Mouse (Mus musculus) layer of hippocampus, adult 9-11 months (tissue): ENCODE results near the gene Hsf4.
A peak's percentile ranks its signal among the peaks of the same experiment; 100 is the strongest.
"Not testable (repeated sequence)": the region's sequence is repeated elsewhere in the genome, so short reads cannot be mapped to it uniquely, and the experiment has no call there.

Source experiments
- DNase-seq: peaks from one replicate; pipeline ENCODE4 v3.0.0; 2022

Gene Hsf4

DNA sequence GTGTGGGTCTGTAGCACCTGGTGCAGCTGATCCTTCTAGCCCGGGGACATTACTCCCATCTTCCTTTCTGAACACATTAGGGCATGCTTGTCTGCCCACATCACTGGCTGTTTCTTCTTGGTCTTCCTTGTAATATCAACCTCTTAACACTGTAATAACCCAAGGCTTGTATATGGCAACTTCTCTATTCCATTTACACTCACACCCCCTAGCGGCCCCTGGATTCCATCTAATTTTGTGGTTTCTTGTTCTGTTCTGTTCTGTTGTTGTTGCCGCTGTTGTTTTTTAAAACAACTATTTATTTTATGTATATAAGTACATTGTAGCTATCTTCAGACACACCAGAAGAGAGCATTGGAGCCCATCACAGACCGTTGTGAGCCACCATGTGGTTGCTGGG, 17.3 kb downstream of the Hsf4 start:
- DNase-seq, result no peak

DNA sequence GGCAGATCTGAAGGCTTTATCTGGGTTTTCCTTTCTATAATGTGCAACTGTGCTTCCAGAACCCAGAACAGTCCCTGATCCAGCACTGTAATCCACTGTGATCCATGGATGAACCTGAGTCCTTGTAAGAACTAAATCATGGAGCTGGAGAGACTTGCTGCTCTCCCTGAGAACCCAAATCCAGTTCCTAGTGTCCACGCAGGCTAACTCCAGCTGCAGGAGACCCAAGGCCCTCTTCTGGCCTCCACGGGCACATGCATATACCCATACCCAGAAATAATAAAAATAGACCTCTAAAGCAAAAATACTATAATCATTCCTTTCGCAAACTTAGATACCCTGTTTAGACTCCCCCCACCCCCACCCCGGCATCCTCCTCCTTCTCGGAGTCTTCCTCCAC, 18.6 kb downstream of the Hsf4 start:
- no peak for DNase-seq

GRCm38 (mm10) chr8:105288958-105289732, 19.5 kb downstream of the Hsf4 start:
- DNase-seq, result peak; percentile 95

DNA sequence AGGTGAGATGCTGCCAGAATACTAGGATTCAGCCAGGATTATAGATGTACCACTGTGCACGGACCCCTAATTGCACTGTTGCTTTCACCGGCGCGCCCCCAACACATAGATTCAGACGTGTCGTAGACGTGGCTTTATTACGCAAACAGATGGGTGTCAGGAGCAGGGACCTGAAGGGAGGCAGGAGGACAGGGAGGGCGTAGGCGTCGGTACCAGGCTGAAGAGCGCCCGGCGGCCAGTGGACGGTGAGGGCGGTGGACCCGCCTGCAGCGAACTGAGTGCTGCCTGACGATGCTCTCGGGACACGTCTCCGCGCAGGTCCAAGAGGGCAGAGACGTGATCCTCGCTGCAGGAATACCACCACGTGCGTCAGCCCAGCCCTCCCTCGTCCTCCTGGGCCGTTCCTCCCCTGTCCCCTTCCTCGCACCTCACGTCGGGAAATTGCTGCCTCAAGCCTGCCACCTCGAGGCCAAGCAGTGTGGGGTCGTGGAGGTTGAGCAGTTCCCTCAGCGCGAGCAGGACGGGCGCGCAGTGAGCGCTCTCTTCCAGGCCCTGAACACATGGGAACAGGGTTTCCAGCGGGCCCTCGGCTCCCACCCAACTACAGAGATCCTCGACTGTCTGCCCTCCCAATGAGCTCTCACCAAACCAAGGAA, 20.3 kb downstream of the Hsf4 start, which contains the start of gene 4931428F04Rik:
Gene 4931428F04Rik (minus strand): TSS at position 60 of the 656 bp plus-strand sequence.
- DNase-seq, result peak; percentile 54

DNA sequence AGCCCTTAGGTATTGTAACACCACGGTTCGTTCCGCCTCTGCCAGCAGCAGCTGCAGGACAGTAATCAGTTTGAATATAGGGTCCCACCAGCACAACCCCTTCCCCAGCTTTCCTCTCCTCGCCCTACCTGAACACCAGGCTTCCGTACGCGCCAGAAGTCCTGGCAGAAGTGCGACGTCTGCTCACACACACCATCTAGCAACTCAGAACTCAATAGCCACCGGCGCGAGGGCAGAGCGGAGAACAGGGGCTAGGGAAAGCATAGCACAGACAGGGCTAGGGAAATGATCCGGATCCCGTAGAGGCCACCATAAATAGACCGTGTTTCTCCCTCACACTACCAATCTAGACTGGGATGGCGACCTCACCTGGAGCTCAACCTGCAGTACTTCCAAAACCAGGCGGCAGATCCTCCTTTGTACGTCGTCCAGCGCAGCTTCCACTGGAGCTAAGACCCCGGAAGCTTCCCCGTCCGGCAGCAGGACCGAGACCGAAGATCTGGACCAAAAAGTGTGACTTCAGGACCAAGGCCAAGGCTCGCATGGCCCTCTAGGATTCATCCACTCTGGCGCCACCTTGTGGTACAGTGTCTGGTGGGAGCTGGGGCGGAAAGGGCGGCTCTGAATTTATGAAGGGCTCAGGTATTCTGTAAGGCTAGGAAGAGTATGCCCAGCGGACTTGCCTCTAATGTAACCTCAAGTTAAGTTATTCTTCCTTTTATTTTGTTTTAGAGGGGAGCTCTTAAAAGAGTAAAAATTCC, 21.1 kb downstream of the Hsf4 start:
- peak; percentile 74 for DNase-seq

GRCm38 (mm10) chr8:105291364-105291763, 21.8 kb downstream of the Hsf4 start:
- DNase-seq, result not testable (repeated sequence)

DNA sequence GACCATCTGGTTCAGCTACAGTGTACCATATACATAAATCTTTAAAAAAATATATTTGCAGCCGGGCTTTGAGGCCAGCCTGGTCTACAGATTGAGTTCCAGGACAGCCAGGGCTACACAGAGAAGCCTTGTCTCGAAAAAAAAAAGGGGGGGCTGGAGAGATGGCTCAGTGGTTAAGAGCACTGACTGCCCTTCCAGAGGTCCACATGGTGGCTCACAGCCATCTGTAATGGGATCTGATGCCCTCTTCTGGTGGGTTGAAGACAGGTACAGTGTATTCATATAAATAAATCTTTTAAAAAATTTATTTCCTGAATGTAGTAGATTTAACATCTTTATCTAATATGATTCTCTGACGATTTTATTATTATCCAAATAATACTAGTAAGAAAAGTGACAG, 22.2 kb downstream of the Hsf4 start:
- DNase-seq, result not testable (repeated sequence)

GRCm38 (mm10) chr8:105292471-105292870, 22.9 kb downstream of the Hsf4 start:
- DNase-seq, result no peak

DNA sequence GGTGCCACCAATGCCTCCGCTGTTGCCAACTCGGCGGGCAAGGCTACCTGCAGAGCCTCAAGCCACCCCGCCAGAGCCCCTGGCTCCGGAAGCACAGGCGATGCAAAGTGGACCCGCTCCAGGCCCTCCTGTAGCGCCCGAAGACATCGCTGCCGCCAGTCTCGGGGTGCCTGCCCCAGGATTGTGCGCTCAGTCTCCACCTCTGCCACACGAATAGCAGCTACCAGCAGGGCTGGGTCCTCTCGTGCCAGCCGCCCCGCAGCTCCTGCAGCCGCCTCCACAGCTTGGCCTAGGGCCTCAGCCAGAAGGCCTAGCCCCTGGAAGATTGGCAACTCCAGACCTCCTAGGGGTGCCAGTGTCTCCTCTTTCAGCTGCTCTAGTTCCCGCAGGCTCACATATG, 23.8 kb downstream of the Hsf4 start:
- DNase-seq, result no peak

- no peak for DNase-seq
These were observed 25.2 kb downstream of the Hsf4 start for GRCm38 (mm10) chr8:105294776-105295175.

- no peak for DNase-seq
These were observed 25.7 kb downstream of the Hsf4 start for GRCm38 (mm10) chr8:105295256-105295655.

DNA sequence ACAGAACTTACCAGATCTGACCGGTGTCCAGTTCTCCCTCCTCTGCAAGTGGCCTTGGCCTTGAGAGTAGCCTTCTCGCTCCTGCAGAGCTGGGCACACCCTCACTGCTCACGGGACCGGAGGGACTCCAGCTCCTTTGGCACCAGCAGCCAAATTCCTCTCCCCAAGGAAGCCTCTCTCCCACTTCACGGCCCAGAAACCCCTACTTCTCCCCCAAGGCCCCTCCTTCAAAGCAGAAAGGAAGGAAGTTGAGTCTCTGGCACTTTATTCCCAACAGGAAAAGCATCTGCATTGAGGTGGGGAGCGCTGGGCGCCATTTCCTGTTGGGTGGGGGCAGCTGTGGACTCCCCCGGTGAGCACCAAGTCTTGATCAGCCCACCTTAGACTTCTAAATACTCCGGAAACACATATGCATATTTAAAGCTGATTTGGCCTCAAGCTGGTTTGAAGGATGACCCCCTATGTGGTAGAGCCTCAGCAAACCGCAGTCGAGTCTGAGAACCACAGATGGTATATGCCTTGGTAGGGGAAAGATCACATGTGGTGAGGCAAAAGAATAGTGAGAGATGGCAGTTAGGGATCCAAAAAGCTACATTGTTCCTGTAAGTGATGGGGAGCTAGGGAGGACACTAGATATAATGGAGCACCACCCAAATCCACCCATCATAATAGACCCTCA, 26.4 kb downstream of the Hsf4 start, which contains the start of gene Exoc3l:
Gene Exoc3l (minus strand): TSS at position 207 of the 679 bp plus-strand sequence.
- DNase-seq, result no peak

- peak; percentile 94 for DNase-seq
These were observed 28.1 kb downstream of the Hsf4 start, which contains the start of gene E2f4 for GRCm38 (mm10) chr8:105297511-105298192. E2f4 (plus strand) TSS chr8:105297663.

GRCm38 (mm10) chr8:105298351-105299252, 29.0 kb downstream of the Hsf4 start:
- DNase-seq, result no peak

- no peak for DNase-seq
These were observed 30.4 kb downstream of the Hsf4 start for GRCm38 (mm10) chr8:105299962-105300361.

- no peak for DNase-seq
These were observed 33.8 kb downstream of the Hsf4 start for GRCm38 (mm10) chr8:105303396-105303795.

- no peak for DNase-seq
These were observed 34.3 kb downstream of the Hsf4 start for GRCm38 (mm10) chr8:105303874-105304273.

DNA sequence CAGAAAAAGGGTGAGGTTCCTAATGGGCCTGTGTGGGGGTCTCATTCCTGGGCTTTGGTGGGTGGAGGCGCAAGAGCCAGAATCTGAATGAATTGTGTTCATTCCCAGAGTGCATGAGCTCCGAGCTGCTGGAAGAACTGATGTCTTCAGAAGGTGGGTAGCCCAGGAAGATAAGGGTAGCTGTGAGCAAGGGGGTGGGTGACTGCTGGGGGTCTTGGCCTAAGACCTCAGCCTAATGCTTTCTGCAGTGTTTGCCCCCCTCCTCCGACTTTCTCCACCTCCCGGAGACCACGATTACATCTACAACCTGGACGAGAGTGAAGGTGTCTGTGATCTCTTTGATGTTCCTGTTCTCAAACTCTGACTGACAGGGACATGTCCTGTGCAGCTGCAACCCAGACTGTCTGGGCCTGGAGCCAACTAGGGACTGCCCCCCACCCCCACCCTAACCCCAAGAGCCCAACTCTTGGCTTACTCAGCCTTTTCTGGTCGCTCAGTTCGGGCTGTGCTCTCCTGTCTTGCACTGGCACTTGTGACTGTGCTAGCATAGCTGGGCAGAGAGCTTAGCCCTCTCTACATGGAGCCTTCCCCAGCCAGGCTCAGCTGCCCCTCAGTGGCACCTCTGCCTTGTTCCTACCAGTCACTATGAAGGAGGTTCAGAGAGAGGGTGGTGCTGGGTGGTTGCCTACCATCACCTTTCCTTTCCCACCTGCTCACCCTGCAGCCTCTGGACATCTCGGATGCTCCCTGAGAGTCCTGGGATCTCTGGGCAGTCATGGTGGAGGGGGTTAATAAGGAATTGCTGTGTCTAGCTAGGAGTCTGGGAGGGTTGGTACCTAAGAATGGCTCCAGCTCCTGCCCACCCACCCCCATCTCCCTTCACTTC, 35.0 kb downstream of the Hsf4 start:
- no peak for DNase-seq

DNA sequence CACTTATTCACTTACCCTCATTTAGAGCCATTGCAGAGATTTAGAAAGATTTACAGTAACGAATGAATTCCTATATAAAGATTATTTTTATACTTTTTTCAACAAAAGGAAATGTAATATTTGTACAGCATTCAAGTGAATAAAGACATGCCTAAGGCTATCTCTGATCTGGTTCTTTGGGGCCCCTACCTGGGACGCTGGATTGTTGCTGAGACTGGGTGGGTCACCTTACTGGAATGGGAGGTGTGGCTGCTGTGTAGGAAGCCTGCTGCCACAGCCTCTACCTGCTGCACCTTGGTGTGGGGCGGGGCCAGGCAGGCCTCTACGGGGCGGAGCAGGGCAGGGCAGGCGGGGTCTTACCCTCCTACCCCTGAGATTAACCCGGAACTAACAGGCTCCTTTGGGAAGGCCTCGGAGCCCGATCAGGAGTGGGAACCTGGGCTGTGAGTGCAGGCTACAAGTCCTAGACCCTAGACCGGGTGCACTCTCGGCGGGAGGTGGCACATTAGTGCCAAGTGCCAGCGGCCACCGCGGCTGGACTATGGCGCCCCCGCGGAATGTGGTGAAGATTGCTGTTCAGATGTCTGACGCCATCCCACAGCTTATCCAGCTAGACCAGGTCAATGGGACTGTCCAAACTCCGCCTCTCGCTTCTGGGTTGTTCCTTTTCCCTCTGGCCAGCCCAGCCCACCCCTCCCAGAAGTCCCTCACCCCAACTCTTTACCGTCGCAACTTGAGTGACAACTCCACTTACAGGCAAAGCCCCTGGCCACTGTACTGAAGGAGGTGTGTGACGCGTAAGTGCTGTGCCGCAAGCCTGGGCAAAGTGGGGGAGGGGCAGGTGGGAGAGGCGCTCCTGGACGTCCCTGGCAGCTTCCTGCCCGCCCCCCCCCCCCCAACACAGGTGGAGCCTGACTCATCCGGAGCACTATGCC, 35.9 kb downstream of the Hsf4 start, which contains the start of gene Elmo3:
Gene Elmo3 (plus strand): TSS at position 391 of the 935 bp plus-strand sequence.
- no peak for DNase-seq
